Mouse (Mus musculus): ENCODE measurements around the gene Slc16a2. TPM values are rescaled to one million over a fixed set of nuclear protein-coding genes. Genes with fewer than 3 reads are reported as not detected.

Gene Slc16a2
- polyA plus RNA-seq, 1 experiment from 2014 or later: 13.9 TPM

DNA sequence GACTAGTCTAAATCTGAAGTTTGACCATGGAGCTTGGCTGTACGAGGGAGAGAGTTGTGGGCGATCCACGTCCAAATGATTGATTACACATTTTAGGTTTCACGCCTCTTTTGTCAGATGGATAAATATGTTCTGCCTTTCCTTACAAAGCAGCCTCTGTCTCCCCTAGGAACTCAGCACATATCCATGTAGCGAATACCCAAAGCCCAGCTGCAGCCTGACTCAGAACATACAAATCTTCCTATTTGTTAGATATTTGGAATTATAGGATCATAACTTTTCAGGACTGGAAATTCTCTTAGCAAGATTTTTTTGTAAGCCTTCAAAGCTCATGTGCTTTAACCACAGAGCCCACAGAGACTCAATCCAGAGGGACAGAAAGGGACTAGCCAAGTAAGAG lies 26.3 kb downstream of the Slc16a2 start:
- 68% methylated on average over 5 of the region's 5 CpGs for WGBS

DNA sequence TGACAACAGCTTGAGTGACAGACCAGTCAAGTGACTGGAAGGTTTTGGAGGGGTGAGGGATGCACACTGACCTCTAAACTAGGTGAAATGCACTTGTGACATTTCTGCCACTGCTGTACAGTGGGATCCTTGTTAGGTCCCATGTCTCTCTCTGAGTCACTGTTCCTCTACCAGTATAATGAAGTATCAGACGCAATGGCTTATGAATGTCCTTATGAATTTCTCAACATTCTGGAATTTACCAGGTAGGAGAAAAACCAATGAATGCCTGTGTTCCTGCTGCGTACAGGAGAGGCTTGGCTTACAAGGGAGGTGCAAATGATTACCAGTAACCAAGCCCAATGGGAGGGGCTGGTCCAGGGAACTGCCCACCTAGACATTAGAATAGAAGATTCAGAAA lies 30.5 kb downstream of the Slc16a2 start:
- Histone ChIP-seq H3K4me3 (no peak overlapping the region), H3K36me3 (no peaks in the 10 kb centered on the region), H3K4me1 (replicated peaks) (no peaks in the 10 kb centered on the region), H3K27me3 (ENCODE audit: insufficient read depth, poor library complexity, severe bottlenecking) (peaks cover 86% of the 10 kb centered on the region), H3K9me3 (no peaks in the 10 kb centered on the region), H3K27ac (no peak overlapping the region)
- WGBS: 81% methylated on average over 2 of the region's 2 CpGs
- DNase-seq (ENCODE audit: low spot score): no peak

More for the DNA sequence above, 26.3 kb downstream of the Slc16a2 start:
- Histone ChIP-seq H3K9me3 (no peaks in the 10 kb centered on the region), H3K27ac (no peak overlapping the region), H3K4me1 (replicated peaks) (no peaks in the 10 kb centered on the region), H3K27me3 (ENCODE audit: insufficient read depth, poor library complexity, severe bottlenecking) (peaks cover 99% of the 10 kb centered on the region), H3K36me3 (no peaks in the 10 kb centered on the region), H3K4me3 (no peak overlapping the region)
- no peak for DNase-seq (ENCODE audit: low spot score)

DNA sequence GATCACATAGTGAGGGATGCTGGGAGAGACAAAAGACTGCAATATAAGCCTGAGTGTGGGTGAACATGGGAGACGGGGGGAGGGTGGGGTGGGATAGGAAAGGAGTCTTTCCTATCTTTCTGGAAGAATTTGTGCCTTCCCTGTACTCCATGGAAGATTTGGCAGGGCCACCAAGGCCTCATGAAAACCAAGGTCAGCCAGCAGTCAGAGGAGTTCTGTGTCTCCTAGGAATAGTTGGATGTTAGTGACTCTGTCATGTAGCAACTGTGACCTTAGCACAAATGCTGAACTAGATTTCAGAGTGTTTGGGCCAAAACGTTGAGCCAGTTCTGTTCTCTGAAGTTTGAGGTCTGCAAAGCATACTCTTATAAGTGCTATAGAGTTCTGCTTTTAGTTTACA lies 36.1 kb downstream of the Slc16a2 start:
- Histone ChIP-seq H3K9me3 (no peaks in the 10 kb centered on the region), H3K4me1 (replicated peaks) (no peaks in the 10 kb centered on the region), H3K27ac (no peak overlapping the region), H3K27me3 (ENCODE audit: insufficient read depth, poor library complexity, severe bottlenecking) (peaks cover 85% of the 10 kb centered on the region), H3K4me3 (no peak overlapping the region), H3K36me3 (no peaks in the 10 kb centered on the region)
- 79% methylated on average over 2 of the region's 2 CpGs for WGBS
- DNase-seq (ENCODE audit: low spot score): no peak

DNA sequence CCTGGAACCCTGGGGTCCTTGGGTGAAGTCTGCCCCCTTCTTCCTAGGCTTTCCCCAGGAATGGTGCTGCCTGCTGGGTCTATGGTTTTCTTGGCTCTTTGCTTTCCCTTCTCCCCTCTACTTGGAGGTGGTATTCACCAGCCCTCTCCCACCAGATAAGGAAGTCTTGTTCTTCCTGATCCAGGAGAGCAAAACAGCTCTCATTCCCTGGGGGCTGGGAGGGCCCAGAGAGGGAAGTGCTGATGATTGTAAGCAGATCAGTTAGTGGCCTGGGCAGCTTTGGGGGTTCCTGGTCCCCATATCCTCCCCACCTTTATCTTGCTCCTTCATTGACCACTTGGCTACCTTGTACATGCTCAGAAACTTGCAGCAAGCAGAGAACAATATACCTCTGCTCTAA lies 45.4 kb downstream of the Slc16a2 start:
- H3K36me3 ChIP-seq: no peaks in the 10 kb centered on the region
- DNase-seq (ENCODE audit: low spot score): no peak
- H3K9me3 ChIP-seq: no peaks in the 10 kb centered on the region
- H3K27me3 ChIP-seq (ENCODE audit: insufficient read depth, poor library complexity, severe bottlenecking): peaks cover 91% of the 10 kb centered on the region
- no peak overlapping the region for H3K4me3 ChIP-seq
- no peaks in the 10 kb centered on the region for H3K4me1 ChIP-seq (replicated peaks)
- H3K27ac ChIP-seq: no peak overlapping the region

DNA sequence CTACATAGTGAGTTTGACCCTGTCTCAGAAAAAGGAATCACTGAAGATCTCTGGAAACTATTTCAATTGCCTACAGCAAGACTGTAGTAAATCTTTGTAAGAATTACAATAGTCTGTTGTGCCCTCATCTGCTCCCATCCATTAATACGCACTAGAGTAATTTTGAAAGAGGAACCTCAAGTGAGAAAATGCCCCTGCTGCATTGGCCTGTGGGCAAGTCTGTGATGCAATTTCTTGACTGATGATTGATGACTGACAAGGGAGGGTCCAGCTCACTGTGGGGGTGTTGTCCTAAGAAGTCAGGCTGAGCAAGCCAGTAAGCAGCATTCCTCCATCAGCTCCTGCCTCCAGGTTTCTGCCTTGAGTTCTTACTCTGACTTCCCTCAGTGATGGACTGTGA lies 75.6 kb downstream of the Slc16a2 start:
- Histone ChIP-seq H3K27me3 (ENCODE audit: insufficient read depth, poor library complexity, severe bottlenecking) (peaks cover 75% of the 10 kb centered on the region), H3K36me3 (no peaks in the 10 kb centered on the region), H3K27ac (no peak overlapping the region), H3K9me3 (no peaks in the 10 kb centered on the region), H3K4me3 (no peak overlapping the region), H3K4me1 (replicated peaks) (peaks cover 21% of the 10 kb centered on the region; the same call in 1 of the 2 replicates)
- WGBS: 92% methylated on average over 1 of the region's 1 CpGs
- no peak for DNase-seq (ENCODE audit: low spot score)

DNA sequence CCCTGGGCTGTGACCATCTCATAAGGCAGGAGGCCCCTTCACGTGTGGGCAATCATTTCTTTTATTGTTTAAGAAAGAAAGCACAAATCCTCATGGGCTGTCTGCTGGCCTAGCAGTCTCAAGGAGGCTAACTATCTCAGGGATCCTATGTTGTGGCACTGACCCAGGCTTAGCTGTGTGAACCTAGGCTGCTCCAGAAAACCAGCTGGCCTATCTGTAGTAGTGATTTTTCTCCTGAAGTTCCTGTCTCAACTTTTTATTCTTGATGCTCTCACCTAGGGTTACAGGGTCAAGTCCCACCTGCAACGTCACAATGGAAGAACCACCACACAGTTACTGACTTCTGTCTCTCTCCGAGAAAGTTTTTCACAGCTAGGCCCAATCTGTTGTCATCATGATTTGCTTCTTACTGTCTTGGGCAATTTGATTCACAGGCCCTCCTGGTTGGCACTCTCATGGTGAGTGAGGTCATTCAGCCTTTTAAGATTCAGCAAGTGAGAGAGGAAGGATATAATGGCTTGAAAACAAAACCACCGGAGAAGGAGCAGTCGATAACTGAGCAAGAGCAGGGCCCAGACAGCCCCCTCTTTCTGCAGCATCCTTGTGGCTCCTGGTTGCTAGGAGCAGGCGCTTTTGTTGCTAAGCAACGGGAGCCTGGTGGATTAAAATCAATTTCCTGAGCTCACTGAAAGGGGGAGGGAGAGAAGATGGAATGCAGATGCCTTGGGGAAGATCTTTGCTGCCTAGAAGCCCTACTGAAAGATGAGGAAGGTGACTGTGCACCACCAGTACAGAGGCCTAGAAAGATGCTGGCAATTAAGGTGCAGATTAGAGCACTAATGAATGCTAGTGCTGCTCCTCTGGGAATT lies 77.4 kb downstream of the Slc16a2 start:
- peak overlapping the region; percentile 16; the same call in 1 of the 2 replicates for H3K27ac ChIP-seq
- H3K4me3 ChIP-seq: no peak overlapping the region
- no peaks in the 10 kb centered on the region for H3K36me3 ChIP-seq
- WGBS: 39% methylated on average over 7 of the region's 7 CpGs
- DNase-seq (ENCODE audit: low spot score): peak; percentile 63
- H3K4me1 ChIP-seq (replicated peaks): peaks cover 24% of the 10 kb centered on the region; the same call in 1 of the 2 replicates
- H3K9me3 ChIP-seq: no peaks in the 10 kb centered on the region
- peaks cover 83% of the 10 kb centered on the region for H3K27me3 ChIP-seq (ENCODE audit: insufficient read depth, poor library complexity, severe bottlenecking)

DNA sequence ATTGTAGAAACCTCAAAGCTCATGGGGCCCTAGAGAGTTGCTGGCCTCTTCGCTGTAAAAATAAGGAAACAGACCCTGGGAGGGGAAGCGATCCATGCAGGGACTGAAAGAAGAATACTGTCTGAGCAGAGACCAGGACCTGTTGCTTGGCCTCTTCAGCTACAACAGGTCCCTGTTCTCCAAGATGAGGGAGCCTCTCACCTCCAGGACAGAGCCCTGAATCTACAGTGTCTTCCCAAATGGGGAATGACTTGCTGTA lies 79.8 kb downstream of the Slc16a2 start:
- Histone ChIP-seq H3K4me3 (no peak overlapping the region), H3K27ac (no peak overlapping the region), H3K27me3 (ENCODE audit: insufficient read depth, poor library complexity, severe bottlenecking) (peaks cover 86% of the 10 kb centered on the region), H3K4me1 (replicated peaks) (peaks cover 24% of the 10 kb centered on the region; the same call in 1 of the 2 replicates), H3K9me3 (no peaks in the 10 kb centered on the region), H3K36me3 (no peaks in the 10 kb centered on the region)
- WGBS: 74% methylated on average over 2 of the region's 2 CpGs
- DNase-seq (ENCODE audit: low spot score): no peak

DNA sequence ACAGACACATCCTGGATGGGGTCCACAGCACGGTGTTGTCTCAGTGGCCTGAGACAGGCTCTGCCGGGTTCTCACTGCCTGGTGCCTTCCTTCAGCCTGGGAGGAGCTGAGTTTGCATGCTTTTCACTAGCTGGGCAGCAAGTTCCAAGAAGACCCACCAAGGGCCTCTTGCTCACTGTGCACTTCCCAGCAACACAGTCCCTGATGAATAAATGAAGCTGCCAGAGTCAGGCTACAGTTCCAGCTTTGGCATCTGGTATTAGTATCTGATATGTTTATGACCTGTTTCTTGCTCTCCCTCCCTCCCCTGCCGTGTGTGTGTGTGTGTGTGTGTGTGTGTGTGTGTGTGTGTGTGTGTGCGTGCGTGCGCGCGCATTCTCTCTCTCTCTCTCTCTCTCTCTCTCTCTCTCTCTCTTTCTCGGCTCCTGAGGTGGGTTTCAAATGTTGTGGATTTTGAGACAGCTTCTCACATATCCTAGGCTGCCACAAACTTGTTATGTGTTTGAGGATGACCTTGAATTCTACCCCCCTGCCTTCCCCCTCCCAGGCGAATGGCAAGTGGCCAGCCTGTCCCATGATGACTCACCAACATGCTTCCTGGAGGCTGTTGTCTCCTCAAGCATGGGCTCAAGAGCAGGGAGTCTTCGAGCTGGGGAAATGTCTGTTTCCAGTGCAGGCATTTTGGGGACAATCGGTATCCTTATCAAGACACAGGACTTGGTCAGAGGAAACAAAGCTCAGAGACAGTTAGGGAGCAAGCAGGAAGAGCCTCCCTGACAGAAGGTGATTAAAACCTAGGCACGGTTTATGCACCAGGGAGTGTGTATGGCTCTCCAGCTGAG lies 80.3 kb downstream of the Slc16a2 start:
- H3K27me3 ChIP-seq (ENCODE audit: insufficient read depth, poor library complexity, severe bottlenecking): peaks cover 86% of the 10 kb centered on the region
- no peak for DNase-seq (ENCODE audit: low spot score)
- 58% methylated on average over 7 of the region's 13 CpGs for WGBS
- H3K27ac ChIP-seq: no peak overlapping the region
- no peak overlapping the region for H3K4me3 ChIP-seq
- H3K9me3 ChIP-seq: no peaks in the 10 kb centered on the region
- no peaks in the 10 kb centered on the region for H3K36me3 ChIP-seq
- H3K4me1 ChIP-seq (replicated peaks): peaks cover 24% of the 10 kb centered on the region; the same call in 1 of the 2 replicates

DNA sequence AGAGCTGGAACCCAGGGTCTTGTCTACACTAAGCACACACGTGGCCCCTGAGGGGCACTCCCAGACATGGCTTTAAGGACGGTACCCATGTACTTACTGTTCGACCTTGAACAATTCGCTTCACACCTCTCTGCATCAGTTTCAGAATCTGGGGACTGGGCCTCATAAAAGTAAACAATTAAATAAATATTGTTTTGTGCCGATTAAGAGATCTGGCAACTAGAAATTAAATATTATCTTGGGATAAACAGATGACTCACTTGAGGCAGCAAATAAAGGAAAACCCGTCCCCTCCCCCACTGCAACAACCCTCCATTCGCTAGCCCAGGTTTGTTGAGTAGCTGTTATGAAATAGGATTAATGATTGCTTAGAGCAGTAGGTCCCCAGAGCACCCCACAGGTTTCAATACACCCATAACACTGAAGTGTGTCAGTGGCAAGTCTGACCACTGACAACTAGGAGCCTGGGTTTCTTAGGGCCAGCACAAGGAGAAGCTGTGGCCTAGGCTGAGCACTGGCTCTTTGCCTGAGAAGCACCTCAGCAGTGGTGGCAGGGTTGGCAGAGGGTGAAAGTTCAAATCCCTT lies 87.7 kb downstream of the Slc16a2 start:
- no peak for DNase-seq (ENCODE audit: low spot score)
- H3K27ac ChIP-seq: no peak overlapping the region
- WGBS: 79% methylated on average over 7 of the region's 7 CpGs
- H3K9me3 ChIP-seq: no peaks in the 10 kb centered on the region
- no peaks in the 10 kb centered on the region for H3K36me3 ChIP-seq
- no peak overlapping the region for H3K4me3 ChIP-seq
- H3K4me1 ChIP-seq (replicated peaks): no peaks in the 10 kb centered on the region
- H3K27me3 ChIP-seq (ENCODE audit: insufficient read depth, poor library complexity, severe bottlenecking): peaks cover 98% of the 10 kb centered on the region

DNA sequence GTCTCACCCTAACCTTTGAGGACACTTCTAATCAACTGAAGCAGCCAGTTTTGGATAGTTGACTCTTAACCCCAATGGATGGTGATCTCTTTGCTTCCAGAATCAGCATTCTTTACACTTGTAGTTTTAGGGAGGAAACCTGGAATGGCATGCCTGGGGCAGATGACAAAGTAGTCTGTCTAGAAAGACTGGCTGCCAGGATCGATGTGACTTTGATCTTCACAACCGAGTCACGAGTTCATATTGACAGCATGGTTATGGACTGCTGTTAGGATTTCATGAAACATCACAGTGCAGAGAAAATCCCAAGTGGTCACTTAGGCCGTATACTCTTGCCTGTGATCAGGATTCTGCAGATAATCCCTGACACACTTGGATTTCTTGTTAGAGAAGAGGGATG lies 88.7 kb downstream of the Slc16a2 start:
- Histone ChIP-seq H3K9me3 (no peaks in the 10 kb centered on the region), H3K27ac (no peak overlapping the region), H3K4me1 (replicated peaks) (no peaks in the 10 kb centered on the region), H3K36me3 (no peaks in the 10 kb centered on the region), H3K4me3 (no peak overlapping the region), H3K27me3 (ENCODE audit: insufficient read depth, poor library complexity, severe bottlenecking) (peaks cover 98% of the 10 kb centered on the region)
- DNase-seq (ENCODE audit: low spot score): no peak
- WGBS: 82% methylated on average over 4 of the region's 4 CpGs

DNA sequence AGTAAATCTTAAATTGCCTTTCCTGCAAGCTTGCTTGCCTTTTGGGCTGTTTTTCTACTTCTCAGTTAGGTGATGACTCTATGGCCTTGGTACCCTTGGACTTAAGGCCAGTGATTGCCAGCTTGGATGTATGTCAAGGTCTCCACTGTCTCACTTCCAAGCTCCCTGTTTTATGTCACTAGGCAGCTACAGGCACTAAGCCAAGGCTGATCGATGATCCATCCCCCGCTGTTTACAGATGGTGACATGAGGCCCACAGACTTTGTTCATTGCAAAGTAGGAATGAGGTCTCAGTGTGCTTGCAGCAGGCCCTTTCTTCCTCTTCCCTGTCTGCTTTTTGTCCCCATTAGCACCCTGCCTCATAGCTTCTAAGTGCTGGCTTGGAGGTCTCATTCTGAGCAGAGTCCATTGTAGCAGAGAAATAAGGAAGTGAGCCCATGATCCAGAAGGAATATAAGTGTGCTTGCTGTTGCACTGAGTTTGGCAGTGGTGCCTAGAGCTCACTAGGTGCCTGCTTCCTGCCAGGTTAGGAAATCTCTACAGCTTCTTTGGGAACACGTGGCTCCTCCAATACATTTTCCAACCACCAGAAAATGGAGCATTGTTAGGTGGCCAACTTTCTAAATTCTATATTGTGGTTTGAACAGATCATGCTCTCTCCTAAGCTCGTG lies 89.6 kb downstream of the Slc16a2 start:
- H3K27me3 ChIP-seq (ENCODE audit: insufficient read depth, poor library complexity, severe bottlenecking): peaks cover 94% of the 10 kb centered on the region
- H3K36me3 ChIP-seq: no peaks in the 10 kb centered on the region
- H3K4me3 ChIP-seq: no peak overlapping the region
- H3K9me3 ChIP-seq: no peaks in the 10 kb centered on the region
- 71% methylated on average over 4 of the region's 4 CpGs for WGBS
- no peak for DNase-seq (ENCODE audit: low spot score)
- no peak overlapping the region for H3K27ac ChIP-seq
- H3K4me1 ChIP-seq (replicated peaks): no peaks in the 10 kb centered on the region

DNA sequence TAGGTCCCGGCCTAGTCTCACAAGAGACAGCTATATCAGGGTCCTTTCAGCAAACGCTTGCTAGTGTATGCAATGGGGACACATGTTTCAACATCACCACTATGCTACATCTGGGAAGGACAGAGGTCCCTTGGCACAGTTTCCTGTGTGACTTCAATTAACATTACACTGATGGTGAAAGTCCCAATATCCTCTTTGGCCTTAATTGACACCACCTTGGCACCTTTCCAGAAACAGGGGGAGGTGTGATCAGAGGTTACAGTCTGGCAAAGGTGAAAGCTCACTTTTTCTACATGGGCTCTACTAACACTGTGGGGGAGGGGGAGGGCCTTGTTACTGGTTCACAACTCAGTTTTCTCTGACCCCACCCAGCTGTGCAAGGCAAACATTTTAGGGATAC lies 99.3 kb downstream of the Slc16a2 start:
- no peak for DNase-seq (ENCODE audit: low spot score)
- no peaks in the 10 kb centered on the region for H3K36me3 ChIP-seq
- 84% methylated on average over 2 of the region's 2 CpGs for WGBS
- no peaks in the 10 kb centered on the region for H3K9me3 ChIP-seq
- H3K4me1 ChIP-seq (replicated peaks): peaks cover 6% of the 10 kb centered on the region; the same call in 1 of the 2 replicates
- peaks cover 98% of the 10 kb centered on the region for H3K27me3 ChIP-seq (ENCODE audit: insufficient read depth, poor library complexity, severe bottlenecking)
- no peak overlapping the region for H3K4me3 ChIP-seq
- H3K27ac ChIP-seq: no peak overlapping the region

Data from hindbrain, embryonic 10.5 days (tissue).